Mouse (Mus musculus) brain, embryonic 14.5 days (tissue): ENCODE measurements around the gene Ascl3. TPM values are rescaled to one million over a fixed set of nuclear protein-coding genes. Genes with fewer than 3 reads are reported as not detected.

ENCODE experiments used
- DNase-seq: peaks from one replicate; pipeline ENCODE4 v3.0.0-alpha.2; 2011; ENCODE audit warnings: low read depth
- CTCF ChIP-seq: fragments of 200-500 bp; IDR thresholded peaks from 2 replicates; pipeline ENCODE4 v1.5.1; 2012; ENCODE audit warnings: inconsistent platforms, mild to moderate bottlenecking, moderate library complexity, borderline replicate concordance; ENCODE audit not compliant: insufficient read depth, insufficient read length; ENCODE audit errors: extremely low read depth
- POLR2A ChIP-seq: fragments of 200-500 bp; IDR thresholded peaks from 2 replicates; pipeline ENCODE4 v1.6.1; 2012; ENCODE audit warnings: mild to moderate bottlenecking, inconsistent platforms, borderline replicate concordance; ENCODE audit not compliant: poor library complexity, insufficient read depth, insufficient read length, severe bottlenecking; ENCODE audit errors: extremely low read depth
- polyA plus RNA-seq: library from polyadenylated mRNA; depleted of rRNA; stranded (reverse); fragments of >200 nt; gene quantifications from 2 replicates; pipeline ENCODE4 v1.2.3, GENCODE M21; 2012; rRNA removed

Gene Ascl3
- 0.11 and 0.14 TPM in 2 replicates for polyA plus RNA-seq

- no peak for DNase-seq
- no peak for TF ChIP-seq CTCF
- no peak for TF ChIP-seq POLR2A
These were observed at the start of gene Ascl3 for GRCm38 (mm10) chr7:109731626-109732025. Gene Ascl3, minus strand, starts transcription at chr7:109731726.

DNA sequence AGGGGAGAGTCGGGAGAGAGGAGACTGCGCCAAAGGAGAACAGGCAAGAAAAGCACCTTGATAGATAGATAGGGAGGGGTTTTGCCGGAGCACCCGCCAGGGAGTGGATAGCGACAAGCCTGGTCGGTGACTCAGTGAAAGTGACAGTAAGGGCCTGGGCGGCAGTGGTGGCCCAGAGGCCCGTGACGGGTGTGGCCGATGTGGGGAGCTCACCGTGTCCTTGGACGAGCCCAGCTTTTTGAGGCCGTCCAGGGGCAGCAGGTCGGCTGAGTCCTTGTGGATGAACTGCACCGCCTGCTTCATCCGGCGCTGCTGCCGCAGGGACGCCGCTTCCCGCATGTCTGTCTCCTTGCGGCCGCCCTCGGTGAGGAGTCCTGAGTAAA is 49.6 kb upstream of the Ascl3 start:
- no peak for DNase-seq
- TF ChIP-seq CTCF (no peak), POLR2A (no peak)

DNA sequence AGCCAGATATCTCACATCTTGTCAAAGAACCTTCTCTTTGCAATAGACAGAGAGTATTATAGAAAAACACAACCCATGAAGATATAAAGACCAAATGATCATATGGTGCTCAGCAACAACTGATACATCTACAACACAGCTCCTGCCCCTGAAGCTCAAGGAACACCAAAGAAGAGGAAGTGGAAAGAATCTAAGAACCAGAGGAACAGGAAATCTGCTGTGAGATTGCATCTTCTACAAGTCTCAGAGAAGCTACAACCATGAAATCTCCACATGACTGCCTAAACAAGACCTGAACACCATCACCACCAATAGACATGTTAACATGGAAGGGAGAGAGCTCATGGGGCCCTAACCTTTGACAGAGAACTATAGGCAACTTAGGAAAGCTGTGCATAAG is 40.7 kb upstream of the Ascl3 start:
- TF ChIP-seq POLR2A (no peak), CTCF (no peak)
- DNase-seq, result no peak

DNA sequence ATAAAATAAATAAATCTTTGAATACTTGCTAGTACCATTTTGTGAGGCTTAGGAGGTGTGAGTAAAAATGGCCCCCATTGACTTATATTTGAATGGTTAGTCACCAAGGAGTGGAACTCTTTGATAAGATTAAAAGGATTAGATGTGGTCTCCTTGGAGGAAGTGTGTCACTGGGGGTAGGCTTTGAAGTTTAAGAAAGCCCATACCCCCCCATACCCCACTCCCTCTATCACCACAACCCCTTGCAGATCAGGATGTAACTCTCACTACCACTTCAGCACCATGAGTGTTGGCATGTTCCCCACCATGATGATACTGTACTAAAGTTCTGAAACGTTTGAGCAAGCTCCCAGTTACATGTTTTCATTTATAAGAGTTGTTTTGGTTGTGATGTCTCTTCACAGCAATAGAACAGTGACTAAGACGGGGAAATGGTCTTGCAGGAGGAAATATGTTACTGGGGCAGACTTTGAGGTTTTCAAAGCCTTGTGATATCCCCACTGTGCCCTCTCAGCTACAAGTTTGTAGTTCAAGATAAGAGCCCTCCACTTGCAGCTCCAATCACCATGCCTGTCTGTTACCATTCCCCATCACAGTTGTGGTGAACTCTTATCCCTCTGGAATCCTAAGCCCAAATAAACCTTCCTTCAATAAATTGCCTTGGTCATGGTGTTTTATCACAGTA is 37.3 kb upstream of the Ascl3 start:
- DNase-seq, result no peak
- no peak for TF ChIP-seq CTCF
- no peak for TF ChIP-seq POLR2A

GRCm38 (mm10) chr7:109767575-109768350 is 36.2 kb upstream of the Ascl3 start:
- no peak for DNase-seq
- TF ChIP-seq CTCF, result no peak
- no peak for TF ChIP-seq POLR2A

DNA sequence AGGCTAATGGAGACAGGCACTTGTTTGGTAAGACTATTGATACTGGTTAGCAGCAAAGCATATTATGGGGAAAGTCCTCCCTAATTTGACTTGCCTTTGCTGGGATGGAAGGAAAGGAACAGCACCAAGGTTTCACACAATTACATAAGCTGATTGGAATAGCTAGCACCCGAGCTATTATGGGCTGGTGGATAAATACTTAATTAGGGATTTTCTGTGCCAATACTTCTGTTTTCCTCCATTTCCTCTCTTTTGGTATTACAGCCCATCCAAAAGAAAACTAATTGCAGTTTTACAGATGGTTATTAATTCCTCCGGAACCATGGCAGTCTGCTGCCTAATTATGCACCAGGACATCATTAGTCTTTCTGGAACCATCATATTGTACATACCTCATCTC is 32.5 kb upstream of the Ascl3 start:
- peak; percentile 78 for DNase-seq
- TF ChIP-seq CTCF (no peak), POLR2A (no peak)

DNA sequence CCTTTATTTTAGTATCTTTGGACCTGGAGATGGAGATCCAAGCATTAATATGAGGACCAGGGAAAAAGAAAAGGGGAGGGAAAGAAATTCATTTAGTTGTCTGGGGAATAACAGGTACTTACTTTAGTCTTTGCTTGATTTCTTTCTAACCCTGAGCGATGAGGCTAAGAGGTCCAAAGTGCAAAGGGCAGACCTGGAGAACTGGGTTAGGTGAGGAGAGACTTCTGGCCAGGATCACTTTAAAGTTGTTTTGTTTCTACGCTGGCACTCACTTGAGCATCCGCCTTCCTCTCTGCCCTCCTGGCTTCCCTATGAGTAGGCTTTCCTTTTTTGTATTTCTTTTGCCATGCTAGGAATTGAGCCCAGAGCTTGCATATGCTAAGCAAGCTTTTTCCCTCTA is 24.8 kb upstream of the Ascl3 start:
- no peak for DNase-seq
- TF ChIP-seq CTCF (no peak), POLR2A (no peak)

GRCm38 (mm10) chr7:109754034-109754433 is 22.5 kb upstream of the Ascl3 start:
- no peak for DNase-seq
- no peak for TF ChIP-seq CTCF
- TF ChIP-seq POLR2A, result no peak

DNA sequence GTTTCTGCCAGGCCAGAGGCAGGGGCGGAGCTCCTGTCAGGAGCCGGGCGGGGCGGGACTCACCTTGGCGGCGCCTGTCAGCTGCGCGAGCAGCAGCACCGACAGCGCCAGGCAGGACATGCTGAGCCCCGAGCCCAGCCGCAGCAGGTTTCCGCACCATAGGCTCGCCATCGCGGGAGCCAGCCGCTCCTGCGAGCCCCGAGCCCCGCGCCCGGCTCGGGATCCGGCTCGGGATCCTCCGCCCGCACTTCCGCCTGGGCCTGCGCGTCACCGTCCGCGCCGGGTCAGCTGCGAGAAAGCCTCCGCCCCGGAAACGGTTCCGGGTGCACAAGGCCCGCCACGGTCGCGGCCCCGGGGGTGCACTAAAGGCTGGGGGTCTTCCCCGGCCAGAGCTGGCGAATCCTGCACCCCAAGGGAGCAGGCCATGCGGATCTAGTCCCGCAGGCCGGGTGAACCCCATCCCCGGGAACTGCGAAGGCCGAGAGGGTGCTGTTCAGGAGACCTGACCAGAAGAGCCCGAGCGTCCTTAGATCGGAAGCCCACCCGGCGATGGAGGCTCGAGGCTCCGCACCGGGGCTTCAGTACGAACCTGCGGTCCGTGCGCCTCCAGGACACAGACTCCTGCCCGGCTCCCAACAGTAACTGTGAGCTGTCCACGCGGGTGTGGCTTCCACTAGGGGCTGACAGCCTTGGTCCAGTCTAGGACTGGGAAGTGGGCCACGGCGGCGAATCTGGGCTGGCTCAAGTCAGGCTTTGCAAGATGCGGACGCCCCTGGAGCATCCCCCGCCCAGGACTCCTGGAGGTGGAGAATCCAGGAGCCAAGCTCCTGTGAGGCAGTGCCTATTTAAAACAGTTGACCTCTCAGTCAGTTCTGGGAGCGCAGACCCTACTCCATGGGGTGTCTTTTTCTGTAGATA is 20.7 kb upstream of the Ascl3 start, which contains the start of gene Tmem9b:
Tmem9b (minus strand) TSS at position 868 of the 918 bp plus-strand sequence.
- TF ChIP-seq POLR2A, result peak; percentile 90
- no peak for TF ChIP-seq CTCF
- peak; percentile 88 for DNase-seq

GRCm38 (mm10) chr7:109751427-109752007 is 20.0 kb upstream of the Ascl3 start:
- peak; percentile 5 for DNase-seq
- TF ChIP-seq POLR2A (no peak), CTCF (no peak)
